Mouse (Mus musculus) forebrain, postnatal 0 days (tissue): ENCODE results near the gene Lhx6. TPM values are rescaled to one million over a fixed set of nuclear protein-coding genes. Genes with fewer than 3 reads are reported as not detected.

Source experiments
- ATAC-seq: fragments of 200-750 bp; cut with Nextera tagmentation; 2 replicates; pipeline ENCODE4 v1.8.0; 2017; ENCODE audit warnings: mild to moderate bottlenecking, moderate library complexity
- DNase-seq: peaks from one replicate; pipeline ENCODE4 v3.0.0-alpha.2; 2015
- H3K27ac ChIP-seq: fragments of 300-500 bp; sonication (generic); 2 replicates; pipeline ENCODE4 v1.5.1; 2014; ENCODE audit warnings: low read depth, mild to moderate bottlenecking, antibody characterized with exemption, low read length, moderate library complexity, mixed read lengths
- H3K27me3 ChIP-seq: fragments of 300-500 bp; sonication (generic); 2 replicates; pipeline ENCODE4 v1.6.1; 2014; ENCODE audit warnings: mild to moderate bottlenecking, low read length, mixed read lengths; ENCODE audit not compliant: insufficient read depth
- H3K36me3 ChIP-seq: fragments of 300-500 bp; sonication (generic); 2 replicates; pipeline ENCODE4 v1.6.1; 2014; ENCODE audit warnings: mild to moderate bottlenecking, moderate library complexity; ENCODE audit not compliant: insufficient read depth
- H3K4me1 ChIP-seq: fragments of 300-500 bp; sonication (generic); 2 replicates; pipeline ENCODE4 v1.6.1; 2014; ENCODE audit warnings: antibody characterized with exemption; ENCODE audit not compliant: insufficient read depth
- H3K4me2 ChIP-seq: fragments of 300-500 bp; sonication (generic); 2 replicates; pipeline ENCODE4 v1.6.1; 2014; ENCODE audit warnings: low read depth, mild to moderate bottlenecking, moderate library complexity
- H3K4me3 ChIP-seq: fragments of 300-500 bp; sonication (generic); 2 replicates; pipeline ENCODE4 v1.5.1; 2014; ENCODE audit warnings: low read depth, low read length, mixed read lengths
- H3K9ac ChIP-seq: fragments of 300-500 bp; sonication (generic); 2 replicates; pipeline ENCODE4 v1.6.1; 2014; ENCODE audit warnings: mild to moderate bottlenecking
- H3K9me3 ChIP-seq: fragments of 300-500 bp; sonication (generic); 2 replicates; pipeline ENCODE4 v1.6.1; 2016; ENCODE audit warnings: low read length
- CTCF ChIP-seq: sonication (generic); IDR thresholded peaks from 2 replicates; pipeline ENCODE4 v1.5.1; 2016; ENCODE audit warnings: antibody characterized with exemption, control low read depth, low read depth
- WGBS: fragments of 180-500 bp; shearing (Covaris S2); extraction: QIAGEN DNeasy Blood & Tissue Kit; methylation state at CpG from one replicate; pipeline ENCODE4 v1.1.7; 2014; 5-methylcytosine and 5-hydroxymethylcytosine counted together
- polyA plus RNA-seq: library from polyadenylated mRNA; unstranded; fragments of >200 nt; fragmentation: Nextera tagmentation; extraction: Ambion mirVana; gene quantifications from 2 replicates; pipeline ENCODE4 v1.2.1, GENCODE M21; 2015
- total RNA-seq: library from RNA; depleted of rRNA; stranded (reverse); fragments of >200 nt; gene quantifications from 2 replicates; pipeline ENCODE4 v1.2.3, GENCODE M21; 2014

Gene Lhx6
- total and polyA plus RNA-seq, 2 experiments from 2014 or later: 31.0 to 83.5 TPM

DNA sequence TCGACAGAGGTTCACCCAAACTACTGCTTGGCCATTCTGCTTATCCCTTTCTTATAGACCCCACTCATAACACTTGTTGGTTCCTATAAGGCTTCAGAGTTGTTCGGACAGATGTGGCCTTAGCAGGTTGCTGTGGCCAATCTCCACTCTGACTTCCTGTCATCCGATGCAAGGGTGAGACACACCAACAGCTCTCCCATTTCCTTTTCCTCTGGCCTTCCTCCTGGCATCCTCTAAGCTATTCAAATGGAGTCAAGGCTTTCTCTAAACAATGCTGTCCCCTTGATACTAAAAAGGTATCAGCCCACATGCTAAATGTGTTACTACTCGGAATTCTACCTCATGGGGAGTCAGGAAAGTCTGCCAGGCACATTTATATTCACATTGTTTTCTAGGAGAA lies 22.8 kb upstream of the Lhx6 start:
- H3K36me3 ChIP-seq: peaks cover 51% of the 10 kb centered on the region
- 78% methylated on average over 4 of the region's 4 CpGs for WGBS
- H3K4me2 ChIP-seq: no peak overlapping the region

DNA sequence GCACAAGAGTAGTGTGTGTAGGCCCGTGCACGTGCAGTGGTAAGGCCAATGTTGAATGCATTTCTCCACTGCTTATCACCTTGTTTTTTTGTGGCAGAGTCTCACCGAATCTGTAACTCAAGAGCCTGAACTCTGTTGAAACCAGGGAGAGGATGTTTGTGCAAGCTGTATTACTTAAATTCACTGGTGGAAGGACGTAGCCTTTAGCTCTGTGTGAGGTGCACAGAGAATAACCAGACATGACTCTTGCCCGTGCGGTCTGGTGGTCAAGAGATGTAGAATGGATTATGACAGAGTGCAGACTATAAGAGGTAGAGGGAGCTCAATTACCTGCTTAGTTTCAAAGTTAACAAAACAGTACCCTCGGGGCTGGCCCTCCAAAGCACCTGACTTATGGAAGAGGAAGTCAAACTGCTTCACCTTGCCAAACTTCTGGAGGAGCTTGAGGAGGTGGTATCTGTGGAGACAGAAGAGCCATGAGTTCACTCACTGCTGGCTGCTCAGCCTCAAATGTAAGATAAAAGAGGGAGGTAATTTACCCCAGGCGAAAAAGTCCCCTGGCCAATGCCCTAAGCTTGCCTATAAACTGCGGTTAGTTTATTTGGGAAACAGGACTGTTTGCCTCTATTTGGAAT lies 21.7 kb upstream of the Lhx6 start:
- WGBS: 97% methylated on average over 9 of the region's 9 CpGs
- no peak overlapping the region for H3K9ac ChIP-seq
- ATAC-seq (no peak), DNase-seq (no peak)
- no peak overlapping the region for H3K27ac ChIP-seq
- H3K4me1 ChIP-seq: no peaks in the 10 kb centered on the region
- no peak overlapping the region for H3K4me3 ChIP-seq
- no peaks in the 10 kb centered on the region for H3K27me3 ChIP-seq
- H3K36me3 ChIP-seq: peaks cover 56% of the 10 kb centered on the region
- no peak for TF ChIP-seq CTCF
- H3K4me2 ChIP-seq: no peak overlapping the region
- H3K9me3 ChIP-seq: no peaks in the 10 kb centered on the region

More for the DNA sequence above, 22.8 kb upstream of the Lhx6 start:
- no peak overlapping the region for H3K9ac ChIP-seq
- no peak overlapping the region for H3K4me3 ChIP-seq
- no peak overlapping the region for H3K27ac ChIP-seq
- ATAC-seq (no peak), DNase-seq (no peak)
- no peaks in the 10 kb centered on the region for H3K27me3 ChIP-seq
- H3K4me1 ChIP-seq: no peaks in the 10 kb centered on the region
- no peaks in the 10 kb centered on the region for H3K9me3 ChIP-seq
- TF ChIP-seq CTCF: no peak

DNA sequence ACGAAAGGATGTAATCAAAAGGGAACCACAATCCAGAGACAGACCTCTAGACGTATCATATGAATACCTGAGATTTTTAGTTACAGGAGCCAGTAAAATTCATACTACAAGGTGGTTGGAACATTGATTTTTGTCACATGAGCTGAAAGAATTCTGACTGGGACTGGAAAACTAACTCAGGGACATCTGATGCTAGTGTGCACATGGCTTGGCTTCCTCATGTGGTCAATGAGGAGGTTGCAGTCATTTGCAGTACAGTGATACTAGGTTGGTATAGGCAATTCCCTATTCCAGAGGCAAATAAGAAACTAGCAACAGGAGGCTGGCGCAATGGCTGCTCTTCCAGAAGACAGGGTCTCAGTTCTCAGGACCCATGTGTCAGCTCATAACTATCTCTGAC lies 7.4 kb upstream of the Lhx6 start:
- Histone ChIP-seq H3K9me3 (no peaks in the 10 kb centered on the region), H3K4me2 (no peak overlapping the region), H3K27ac (no peak overlapping the region), H3K9ac (no peak overlapping the region), H3K27me3 (peaks cover 19% of the 10 kb centered on the region), H3K4me3 (no peak overlapping the region), H3K36me3 (peaks cover 21% of the 10 kb centered on the region), H3K4me1 (no peaks in the 10 kb centered on the region)
- WGBS: 80% methylated on average over 3 of the region's 3 CpGs
- DNase-seq: no peak
- no peak for ATAC-seq
- TF ChIP-seq CTCF: peak; percentile 35; the same call in 1 of the 2 replicates

DNA sequence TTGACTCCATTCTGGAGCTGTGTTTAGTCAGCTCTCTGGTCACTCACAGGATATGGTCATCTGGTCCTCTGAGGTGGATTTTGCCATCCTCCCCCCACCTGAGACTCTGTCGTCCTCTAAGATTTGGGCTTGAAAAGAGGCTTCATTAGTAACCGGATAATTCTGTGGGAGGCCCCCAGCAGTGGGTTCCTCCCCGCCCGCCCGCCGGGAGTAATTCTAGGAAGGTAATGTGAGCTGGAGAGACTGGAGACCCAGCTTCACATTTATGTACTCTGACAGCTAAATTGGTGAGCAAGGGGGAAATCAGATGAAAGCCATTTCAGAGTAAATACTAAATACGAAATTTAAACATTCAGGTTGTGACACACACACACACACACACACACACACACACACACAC lies 3.4 kb upstream of the Lhx6 start:
- 8% methylated on average over 7 of the region's 7 CpGs for WGBS
- ATAC-seq (no peak), DNase-seq (no peak)
- no peak overlapping the region for H3K4me2 ChIP-seq
- H3K4me3 ChIP-seq: no peak overlapping the region
- no peak overlapping the region for H3K9ac ChIP-seq
- TF ChIP-seq CTCF: no peak
- no peaks in the 10 kb centered on the region for H3K9me3 ChIP-seq
- no peak overlapping the region for H3K27ac ChIP-seq
- H3K27me3 ChIP-seq: peaks cover 49% of the 10 kb centered on the region
- no peaks in the 10 kb centered on the region for H3K36me3 ChIP-seq
- peaks cover under 1% of the 10 kb centered on the region; the same call in 1 of the 2 replicates for H3K4me1 ChIP-seq

DNA sequence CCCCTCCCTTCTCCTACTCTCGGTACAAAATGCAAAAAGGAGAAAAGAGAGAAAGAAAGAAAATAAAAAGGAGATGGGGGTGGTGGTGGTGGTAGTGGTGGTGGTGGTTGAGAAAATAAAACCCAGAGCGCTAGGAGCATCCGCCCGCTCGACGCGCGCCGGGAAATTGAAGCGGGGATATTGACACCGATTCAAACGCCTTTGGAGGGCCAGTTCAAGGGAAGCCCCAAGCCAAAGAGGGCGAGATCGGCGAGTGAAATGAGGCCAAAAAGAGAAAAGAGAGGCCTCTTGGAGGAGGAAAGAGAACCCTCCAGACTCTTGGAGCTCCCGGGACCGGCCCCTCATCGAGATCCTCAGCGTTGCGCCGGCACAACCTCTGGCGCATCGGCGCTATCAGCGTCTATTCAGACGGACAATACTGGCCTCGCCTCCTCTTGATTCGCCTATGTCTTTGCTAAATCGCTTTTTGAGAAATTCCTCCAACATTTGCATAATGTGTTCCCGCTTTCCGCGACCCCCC lies 712 bp downstream of the Lhx6 start:
- no peaks in the 10 kb centered on the region for H3K9me3 ChIP-seq
- H3K9ac ChIP-seq: peak overlapping the region; percentile 40
- H3K4me1 ChIP-seq: peaks cover 3% of the 10 kb centered on the region; the same call in 1 of the 2 replicates
- H3K27me3 ChIP-seq: peaks cover 77% of the 10 kb centered on the region
- H3K4me3 ChIP-seq: peak overlapping the region; percentile 41
- peak; percentile 33; the same call in 1 of the 2 replicates for ATAC-seq
- peak overlapping the region; percentile 55 for H3K4me2 ChIP-seq
- 2% methylated on average over 32 of the region's 32 CpGs for WGBS
- DNase-seq: peak; percentile 46
- no peak for TF ChIP-seq CTCF
- peak overlapping the region; percentile 74 for H3K27ac ChIP-seq
- H3K36me3 ChIP-seq: no peaks in the 10 kb centered on the region

DNA sequence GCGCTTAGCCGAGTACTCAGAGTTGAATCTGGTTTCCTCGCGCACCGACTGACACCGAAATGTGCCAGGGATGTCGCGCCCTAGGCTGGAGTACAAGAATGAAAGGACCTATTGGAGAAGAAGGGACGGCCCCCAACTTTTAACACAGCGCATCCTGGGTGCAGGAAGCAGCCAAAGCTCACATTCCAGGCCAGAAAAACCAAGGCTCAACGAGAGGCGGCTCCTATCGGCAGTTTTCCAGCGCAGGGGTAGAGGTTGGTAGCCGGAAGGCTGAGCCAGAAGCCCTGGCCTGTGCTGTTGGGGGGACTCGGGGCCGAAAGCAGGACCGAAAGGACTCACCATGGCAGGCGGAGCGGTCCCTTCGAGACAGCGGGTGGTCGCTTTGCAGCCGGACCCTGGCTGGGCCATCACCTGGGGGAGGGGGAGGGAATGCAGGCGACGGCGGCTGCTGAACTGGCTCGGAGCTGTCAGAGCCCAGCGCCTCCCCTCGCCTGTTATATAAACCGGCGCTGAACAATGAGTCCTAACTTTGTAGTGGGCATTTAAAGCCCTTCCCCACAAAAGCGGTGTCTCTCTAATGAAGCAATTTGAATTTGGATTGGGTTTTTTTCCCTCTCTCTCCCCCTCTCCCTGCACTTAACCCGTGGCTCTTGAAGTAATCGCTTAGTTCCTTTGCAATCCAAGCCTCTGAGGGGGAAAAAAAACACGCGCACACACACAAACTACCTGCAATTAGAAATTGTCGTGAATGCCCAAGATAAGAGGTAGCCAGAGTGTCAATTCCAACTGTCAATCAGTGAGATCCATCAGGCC lies 1.4 kb downstream of the Lhx6 start:
- peak; percentile 46 for DNase-seq

More for the DNA sequence above, 1.4 kb downstream of the Lhx6 start:
- Histone ChIP-seq H3K4me3 (peak overlapping the region; percentile 41), H3K36me3 (no peaks in the 10 kb centered on the region), H3K27ac (peak overlapping the region; percentile 74), H3K9me3 (no peaks in the 10 kb centered on the region), H3K27me3 (peaks cover 79% of the 10 kb centered on the region), H3K9ac (peak overlapping the region; percentile 40), H3K4me2 (peak overlapping the region; percentile 55), H3K4me1 (peaks cover 3% of the 10 kb centered on the region; the same call in 1 of the 2 replicates)
- no peak for TF ChIP-seq CTCF
- peak; percentile 19; the same call in 1 of the 2 replicates for ATAC-seq
- WGBS: 1% methylated on average over 38 of the region's 38 CpGs
